Mouse (Mus musculus) intestine, embryonic 16.5 days (tissue): ENCODE measurements around the gene Per1. TPM values are rescaled to one million over a fixed set of nuclear protein-coding genes. Genes with fewer than 3 reads are reported as not detected.
"Not testable (repeated sequence)": the region's sequence is repeated elsewhere in the genome, so short reads cannot be mapped to it uniquely, and the experiment has no call there.

Source experiments
- ATAC-seq: fragments of 200-750 bp; cut with Nextera tagmentation; 2 replicates; pipeline ENCODE4 v1.8.0; 2017; ENCODE audit warnings: moderate TSS enrichment, moderate library complexity
- H3K27ac ChIP-seq: fragments of 300-500 bp; sonication (generic); 2 replicates; pipeline ENCODE4 v1.5.1; 2014; ENCODE audit warnings: mild to moderate bottlenecking, low read length
- H3K27me3 ChIP-seq: fragments of 300-500 bp; sonication (generic); replicated peaks from 2 replicates; pipeline ENCODE4 v1.6.1; 2014; ENCODE audit warnings: low read length, control low read depth, mixed read lengths; ENCODE audit not compliant: control insufficient read depth, insufficient read depth
- H3K36me3 ChIP-seq: fragments of 300-500 bp; sonication (generic); 2 replicates; pipeline ENCODE4 v1.6.1; 2014; ENCODE audit warnings: low read length, control low read depth; ENCODE audit not compliant: control insufficient read depth, insufficient read depth
- H3K4me1 ChIP-seq: fragments of 300-500 bp; sonication (generic); 2 replicates; pipeline ENCODE4 v1.6.1; 2014; ENCODE audit warnings: low read length, control low read depth, mixed read lengths; ENCODE audit not compliant: control insufficient read depth, insufficient read depth
- H3K4me2 ChIP-seq: fragments of 300-500 bp; sonication (generic); 2 replicates; pipeline ENCODE4 v1.6.1; 2014; ENCODE audit warnings: low read depth, low read length, control low read depth
- H3K4me3 ChIP-seq: fragments of 300-500 bp; sonication (generic); 2 replicates; pipeline ENCODE4 v1.5.1; 2014; ENCODE audit warnings: mild to moderate bottlenecking, low read length
- H3K9ac ChIP-seq: fragments of 300-500 bp; sonication (generic); 2 replicates; pipeline ENCODE4 v1.6.1; 2014; ENCODE audit warnings: low read depth, low read length
- H3K9me3 ChIP-seq: fragments of 300-500 bp; sonication (generic); 2 replicates; pipeline ENCODE4 v1.6.1; 2016; ENCODE audit warnings: low read length, control low read depth; ENCODE audit not compliant: control insufficient read depth
- WGBS: fragments of 180-500 bp; shearing (Covaris S2); extraction: QIAGEN DNeasy Blood & Tissue Kit; methylation state at CpG from one replicate; pipeline ENCODE4 v1.1.7; 2014; 5-methylcytosine and 5-hydroxymethylcytosine counted together
- polyA plus RNA-seq: library from polyadenylated mRNA; unstranded; fragments of >200 nt; fragmentation: Nextera tagmentation; extraction: Ambion mirVana; gene quantifications from 2 replicates; pipeline ENCODE4 v1.2.1, GENCODE M21; 2015

The Per1 gene
- polyA plus RNA-seq, 1 experiment from 2014 or later: 13.6 TPM

DNA sequence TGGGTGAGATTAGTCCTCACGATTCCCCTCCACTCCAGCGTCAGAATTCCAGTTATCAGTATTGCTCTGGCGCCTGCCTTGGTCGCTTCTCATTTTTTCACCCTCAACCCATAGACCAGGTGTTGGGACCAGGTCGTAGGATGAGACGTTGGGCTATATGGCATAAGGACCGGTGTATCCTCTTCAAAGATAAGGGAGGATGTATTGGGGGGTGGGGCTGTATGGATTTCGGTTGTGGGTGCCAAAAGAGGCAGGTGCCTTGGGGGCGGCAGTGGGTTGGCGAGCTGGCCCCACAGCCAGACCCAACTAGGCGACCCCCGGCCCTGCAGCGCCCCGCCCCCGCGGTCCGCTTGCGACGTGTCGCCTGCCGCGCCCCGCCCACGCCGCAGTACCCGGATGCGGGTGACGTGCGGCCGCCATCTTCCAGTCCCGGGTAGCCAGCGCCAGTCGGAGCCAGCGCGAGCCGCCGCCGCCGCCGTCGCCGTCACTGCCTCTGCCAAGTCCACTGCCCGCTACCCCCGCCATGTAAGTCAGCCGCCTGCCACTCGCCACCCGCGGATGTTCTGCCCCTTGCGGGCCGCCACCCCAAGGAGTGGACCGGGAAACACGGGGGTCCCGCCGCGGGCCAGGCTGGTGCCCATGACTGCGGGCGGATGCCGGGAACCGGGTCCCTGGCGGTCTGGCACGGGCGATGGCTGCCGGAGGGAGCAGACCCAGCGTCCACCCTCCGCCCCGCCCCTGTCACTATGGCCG is 6.7 kb upstream of the Per1 start, which contains the start of gene Vamp2:
Vamp2 (plus strand) TSS at position 388 of the 753 bp plus-strand sequence.
- Histone ChIP-seq H3K27ac (peak within 1 kb of the TSS; percentile 93), H3K4me1 (peaks cover 41% of the 10 kb centered on the region), H3K9me3 (no peaks in the 10 kb centered on the region), H3K4me3 (peak within 1 kb of the TSS; percentile 97), H3K36me3 (peaks cover 2% of the 10 kb centered on the region; the same call in 1 of the 2 replicates), H3K4me2 (peak within 1 kb of the TSS; percentile 89), H3K9ac (peak within 1 kb of the TSS; percentile 100), H3K27me3 (no peaks in the 10 kb centered on the region)
- ATAC-seq: peak; percentile 68
- WGBS: 1% methylated on average over 49 of the region's 67 CpGs

DNA sequence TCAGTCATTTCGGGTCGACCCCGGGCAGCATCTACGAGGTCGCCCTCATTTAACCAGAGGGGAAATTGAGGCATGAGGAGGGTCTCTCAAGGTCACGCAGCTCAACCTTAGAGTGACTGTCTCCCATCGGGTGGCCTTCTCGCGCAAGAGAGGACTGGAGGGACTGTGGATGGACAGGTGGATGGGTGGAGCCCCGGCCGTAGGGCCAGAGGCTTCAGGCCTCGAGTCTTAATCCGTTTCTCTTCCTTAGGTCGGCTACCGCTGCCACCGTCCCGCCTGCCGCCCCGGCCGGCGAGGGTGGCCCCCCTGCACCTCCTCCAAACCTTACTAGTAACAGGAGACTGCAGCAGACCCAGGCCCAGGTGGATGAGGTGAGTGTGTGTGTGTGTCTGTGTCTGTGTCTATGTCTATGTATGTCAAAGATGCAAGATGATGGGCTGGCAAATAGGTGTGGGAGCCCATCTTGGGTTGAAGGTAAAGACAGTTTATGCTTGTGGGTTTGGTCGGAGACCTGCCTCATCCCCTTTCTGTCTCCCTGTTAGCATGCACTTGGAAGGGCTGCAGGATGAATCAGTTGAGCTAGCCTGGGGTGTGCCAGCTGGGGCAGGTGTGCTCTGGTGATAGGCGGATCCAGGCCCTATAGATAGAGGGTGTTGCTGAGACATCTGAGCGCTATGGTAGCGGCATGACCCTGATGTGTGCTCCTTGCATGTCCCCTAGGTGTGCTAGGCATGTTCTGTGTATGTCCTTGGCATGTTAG is 6.0 kb upstream of the Per1 start:
- peak overlapping the region; percentile 97 for H3K4me3 ChIP-seq
- no peaks in the 10 kb centered on the region for H3K9me3 ChIP-seq
- peak; percentile 37 for ATAC-seq
- H3K4me1 ChIP-seq: peaks cover 41% of the 10 kb centered on the region
- no peaks in the 10 kb centered on the region for H3K27me3 ChIP-seq
- WGBS: 8% methylated on average over 25 of the region's 25 CpGs
- H3K27ac ChIP-seq: peak overlapping the region; percentile 93
- peaks cover 2% of the 10 kb centered on the region; the same call in 1 of the 2 replicates for H3K36me3 ChIP-seq
- peak overlapping the region; percentile 100 for H3K9ac ChIP-seq
- H3K4me2 ChIP-seq: peak overlapping the region; percentile 89

DNA sequence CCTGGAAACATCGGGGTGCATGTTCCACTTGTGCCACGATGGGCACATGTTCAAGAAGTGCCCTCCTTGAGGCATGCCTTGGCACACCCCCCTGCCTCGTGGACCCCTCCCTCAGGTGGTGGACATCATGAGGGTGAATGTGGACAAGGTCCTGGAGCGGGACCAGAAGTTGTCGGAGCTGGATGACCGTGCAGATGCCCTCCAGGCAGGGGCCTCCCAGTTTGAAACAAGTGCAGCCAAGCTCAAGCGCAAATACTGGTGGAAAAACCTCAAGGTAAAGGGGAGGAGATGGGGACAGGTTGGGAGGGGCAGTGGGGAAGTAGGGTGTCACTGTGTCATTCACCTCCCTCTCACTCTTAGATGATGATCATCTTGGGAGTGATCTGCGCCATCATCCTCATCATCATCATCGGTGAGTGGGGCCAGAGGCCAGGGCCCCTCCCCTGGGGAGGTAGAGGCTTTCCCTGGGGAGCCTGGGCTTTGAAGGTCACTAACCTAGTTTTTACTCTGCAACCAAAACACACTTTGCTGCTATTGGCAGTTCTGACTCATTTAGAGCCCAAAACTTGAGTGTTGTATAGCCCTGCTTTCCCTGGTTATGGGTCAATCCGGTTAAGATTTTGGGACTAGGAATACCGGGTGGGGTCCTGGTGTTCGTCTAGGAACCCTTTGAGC is 5.3 kb upstream of the Per1 start:
- Histone ChIP-seq H3K36me3 (peaks cover 2% of the 10 kb centered on the region; the same call in 1 of the 2 replicates), H3K9me3 (no peaks in the 10 kb centered on the region), H3K4me1 (peaks cover 41% of the 10 kb centered on the region), H3K9ac (peak overlapping the region; percentile 100), H3K27me3 (no peaks in the 10 kb centered on the region), H3K4me2 (peak overlapping the region; percentile 89), H3K27ac (no peak overlapping the region), H3K4me3 (peak overlapping the region; percentile 97)
- WGBS: 77% methylated on average over 12 of the region's 12 CpGs
- ATAC-seq: no peak

DNA sequence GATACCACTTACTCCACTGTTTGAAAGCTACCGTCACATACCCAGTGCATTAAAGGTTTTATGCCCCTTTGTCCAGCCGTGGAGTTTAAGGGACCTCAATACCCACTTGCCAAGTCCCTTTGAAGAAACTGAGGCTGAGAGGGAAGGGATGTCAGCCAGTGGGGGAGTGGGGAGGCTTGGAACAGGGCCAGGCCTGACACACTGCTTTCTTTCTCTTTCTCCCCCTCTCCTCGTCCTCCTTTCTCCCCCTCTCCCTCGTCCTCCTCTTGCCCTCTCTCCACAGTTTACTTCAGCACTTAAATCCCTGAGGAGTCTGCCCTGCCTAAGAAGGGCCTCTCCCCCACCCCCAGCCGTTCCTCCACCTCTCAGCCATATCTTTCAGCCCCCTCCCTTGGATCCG is 4.7 kb upstream of the Per1 start:
- no peak for ATAC-seq
- Histone ChIP-seq H3K4me2 (peak overlapping the region; percentile 89; the same call in 1 of the 2 replicates), H3K9me3 (no peaks in the 10 kb centered on the region), H3K27me3 (no peaks in the 10 kb centered on the region), H3K4me3 (no peak overlapping the region), H3K9ac (peak overlapping the region; percentile 100), H3K4me1 (peaks cover 41% of the 10 kb centered on the region), H3K36me3 (peaks cover 2% of the 10 kb centered on the region; the same call in 1 of the 2 replicates), H3K27ac (no peak overlapping the region)
- 64% methylated on average over 6 of the region's 6 CpGs for WGBS

- 55% methylated on average over 7 of the region's 7 CpGs for WGBS
- Histone ChIP-seq H3K4me2 (no peak overlapping the region), H3K36me3 (peaks cover 2% of the 10 kb centered on the region; the same call in 1 of the 2 replicates), H3K27ac (peak overlapping the region; percentile 9; the same call in 1 of the 2 replicates), H3K4me1 (peaks cover 40% of the 10 kb centered on the region), H3K9me3 (no peaks in the 10 kb centered on the region), H3K4me3 (no peak overlapping the region), H3K27me3 (no peaks in the 10 kb centered on the region), H3K9ac (0 out of 2 replicates have a peak overlapping the region, but pooled peaks have one; percentile 14)
- no peak for ATAC-seq
These were observed 3.2 kb upstream of the Per1 start for GRCm38 (mm10) chr11:69091566-69092385.

DNA sequence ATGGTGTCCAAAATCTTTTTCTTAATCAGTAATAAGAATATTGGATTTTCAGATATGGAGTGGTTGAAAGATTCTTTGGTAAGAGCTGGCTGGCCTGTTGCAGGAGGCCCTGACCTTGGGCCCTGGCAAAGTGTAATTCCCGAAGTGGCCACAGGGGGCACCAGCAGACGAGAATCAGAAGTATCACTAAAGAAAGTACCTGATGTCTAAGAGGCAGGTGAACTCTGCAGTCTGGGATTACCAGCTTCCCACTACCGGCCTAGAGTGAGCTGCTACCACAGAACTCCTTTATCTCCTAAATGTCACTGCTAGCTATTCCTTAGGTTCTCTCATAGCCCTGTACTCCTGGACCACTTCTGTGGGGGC is 2.6 kb upstream of the Per1 start:
- Histone ChIP-seq H3K27me3 (no peaks in the 10 kb centered on the region), H3K9ac (no peak overlapping the region), H3K36me3 (peaks cover 2% of the 10 kb centered on the region; the same call in 1 of the 2 replicates), H3K9me3 (no peaks in the 10 kb centered on the region), H3K4me1 (peaks cover 38% of the 10 kb centered on the region), H3K4me2 (no peak overlapping the region), H3K27ac (no peak overlapping the region), H3K4me3 (no peak overlapping the region)
- ATAC-seq: no peak
- WGBS: 2% methylated on average over 3 of the region's 3 CpGs

DNA sequence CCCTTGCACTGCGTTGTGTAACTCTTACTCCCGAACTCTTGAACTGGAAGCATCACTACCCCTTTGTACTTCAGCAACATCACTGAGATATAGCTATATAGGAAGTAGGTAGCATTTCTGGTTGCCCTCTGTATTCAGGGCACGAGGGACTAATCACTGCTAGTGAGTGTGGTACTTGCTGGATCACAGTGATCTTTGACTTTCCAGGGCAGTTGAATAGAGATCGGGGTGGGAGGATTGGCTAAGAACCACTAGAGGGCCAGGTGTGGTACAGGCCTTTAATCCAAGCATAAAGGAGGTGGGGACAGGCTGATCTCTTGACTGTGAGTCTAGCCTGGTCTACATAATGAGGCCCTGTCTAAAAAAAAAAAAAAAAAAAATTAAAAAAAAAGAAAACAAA is 2.1 kb upstream of the Per1 start:
- peaks cover 2% of the 10 kb centered on the region; the same call in 1 of the 2 replicates for H3K36me3 ChIP-seq
- no peaks in the 10 kb centered on the region for H3K27me3 ChIP-seq
- no peak for ATAC-seq
- no peak overlapping the region for H3K9ac ChIP-seq
- H3K9me3 ChIP-seq: no peaks in the 10 kb centered on the region
- no peak overlapping the region for H3K27ac ChIP-seq
- no peak overlapping the region for H3K4me2 ChIP-seq
- WGBS: 86% methylated on average over 4 of the region's 4 CpGs
- no peak overlapping the region for H3K4me3 ChIP-seq
- peaks cover 39% of the 10 kb centered on the region for H3K4me1 ChIP-seq

GRCm38 (mm10) chr11:69093856-69094255 is 1.2 kb upstream of the Per1 start:
- not testable (repeated sequence) for H3K4me3 ChIP-seq, H3K36me3 ChIP-seq, H3K4me2 ChIP-seq, H3K27me3 ChIP-seq, H3K9me3 ChIP-seq, ATAC-seq, H3K27ac ChIP-seq, H3K9ac ChIP-seq
- 89% methylated on average over 7 of the region's 7 CpGs for WGBS
- peaks cover 46% of the 10 kb centered on the region for H3K4me1 ChIP-seq
